13 mouse cellular contexts compared by ENCODE assay signal in the genomic region with DNA sequence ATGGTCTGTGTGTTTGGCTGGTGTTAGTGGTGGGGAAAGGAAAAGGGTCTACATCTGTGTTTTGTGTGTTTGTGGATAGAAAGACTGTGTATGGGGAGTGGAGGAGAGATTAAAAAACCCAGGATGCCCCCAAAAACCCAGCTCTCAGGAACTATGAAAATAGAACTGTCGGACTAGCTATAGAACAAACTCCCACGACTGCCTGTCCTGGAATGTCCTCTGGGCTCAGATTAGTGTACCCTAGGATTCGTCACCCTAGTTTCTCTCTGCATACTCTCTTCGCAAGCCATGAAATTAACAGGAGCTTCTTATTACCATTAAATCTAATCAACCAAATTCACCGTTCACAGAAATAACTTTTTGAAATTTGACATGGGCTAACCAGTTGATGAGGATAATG.
"Had no signal": no experiment of that assay in that cellular context is flagged by ENCODE, and none has a peak within 500 bp of the region (broad histone marks: within the 10 kb centered on the region; RNA-seq: fewer than 3 reads in every experiment).

No protein-coding gene starts in this region.

- DNase-seq: lung, adult 18-20 months; lung, embryonic 14.5 days; lung, postnatal 10 days; lung, postnatal 4 days; midbrain, embryonic 14.5 days; retina, postnatal 1 day; right cerebral cortex, postnatal 25 days; right cerebral cortex, postnatal 4 days; spleen, adult 18-20 months; thymus, adult 18-20 months; thymus, postnatal 14 days; thymus, postnatal 36 days had no signal

- ATAC-seq: midbrain, embryonic 16.5 days had no signal
